26 mouse cellular contexts compared by ENCODE assay signal in the genomic region with DNA sequence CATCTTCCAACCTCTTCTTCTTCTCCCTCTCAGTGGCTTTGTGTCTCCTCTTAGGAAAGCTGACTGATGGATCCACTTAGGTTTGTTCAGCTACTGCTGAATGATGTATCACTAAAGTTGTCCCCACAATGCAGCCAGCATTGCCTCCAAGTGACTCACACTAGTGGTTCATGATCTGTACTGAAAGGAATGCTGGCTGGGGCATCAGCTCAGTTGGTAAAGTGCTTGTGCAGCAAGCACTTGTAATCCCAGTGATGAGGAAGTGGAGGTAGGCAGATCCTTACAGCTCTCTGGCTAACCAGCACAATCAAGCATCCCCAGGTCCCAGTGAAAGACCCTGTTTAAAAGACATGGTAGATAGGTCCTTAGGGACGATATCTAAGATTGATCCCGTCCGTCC.
DNase-seq lines count a peak whose midpoint lies in the region; ATAC-seq and TF ChIP-seq lines count a peak whose summit lies in the region.
"Had no signal": no experiment of that assay in that cellular context is flagged by ENCODE, and none has a peak within 500 bp of the region (broad histone marks: within the 10 kb centered on the region; RNA-seq: fewer than 3 reads in every experiment).

No protein-coding gene starts in this region.

- no peak overlapping the region for H3K4me3 ChIP-seq in heart, postnatal 0 days (ENCODE audit: low read depth, low read length)
- no peak overlapping the region for H3K4me3 ChIP-seq in heart, embryonic 10.5 days
- H3K4me3 ChIP-seq in C2C12 (ENCODE audit: insufficient read depth, poor library complexity, severe bottlenecking): no peak overlapping the region
- H3K4me3 ChIP-seq: embryonic facial prominence, embryonic 15.5 days; forebrain, embryonic 10.5 days; intestine, embryonic 15.5 days; layer of hippocampus, adult 2 months; limb, embryonic 12.5 days; neural tube, embryonic 15.5 days had no signal

- WGBS in heart, postnatal 0 days: 77% methylated on average over 3 of the region's 3 CpGs
- 87% methylated on average over 3 of the region's 3 CpGs for WGBS in heart, embryonic 10.5 days

- ATAC-seq in heart, postnatal 0 days (ENCODE audit: insufficient read depth, low read depth): peak; percentile 81
- ATAC-seq: hindbrain, embryonic 16.5 days; intestine, embryonic 15.5 days; liver, postnatal 0 days had no signal

- no peaks in the 10 kb centered on the region for H3K27me3 ChIP-seq in heart, postnatal 0 days (ENCODE audit: control insufficient read depth, insufficient read depth, low read length)
- H3K27me3 ChIP-seq in heart, embryonic 10.5 days (ENCODE audit: insufficient read depth, poor library complexity, severe bottlenecking): no peaks in the 10 kb centered on the region
- H3K27me3 ChIP-seq in C2C12 (ENCODE audit: control insufficient read depth, insufficient read depth, insufficient read length): peaks cover 3% of the 10 kb centered on the region
- H3K27me3 ChIP-seq: embryonic facial prominence, embryonic 15.5 days; intestine, embryonic 15.5 days; limb, embryonic 12.5 days; neural tube, embryonic 15.5 days had no signal

- H3K4me1 ChIP-seq in heart, postnatal 0 days (ENCODE audit: control insufficient read depth, insufficient read depth): no peaks in the 10 kb centered on the region
- 0 out of 2 replicates have a peak, but pooled peaks cover 3% of the 10 kb centered on the region for H3K4me1 ChIP-seq in heart, embryonic 10.5 days
- H3K4me1 ChIP-seq: forebrain, embryonic 10.5 days; intestine, embryonic 15.5 days; limb, embryonic 12.5 days; neural tube, embryonic 15.5 days had no signal

- H3K9me3 ChIP-seq in heart, postnatal 0 days (replicated peaks; ENCODE audit: control insufficient read depth, low read length): no peaks in the 10 kb centered on the region
- H3K9me3 ChIP-seq in heart, embryonic 10.5 days: no peaks in the 10 kb centered on the region
- H3K9me3 ChIP-seq: forebrain, embryonic 10.5 days; intestine, embryonic 15.5 days; neural tube, embryonic 15.5 days had no signal

- TF ChIP-seq CTCF in heart, postnatal 0 days (IDR thresholded peaks at IDR 0.05; ENCODE audit: low read depth): no peak
- no peak for TF ChIP-seq CTCF in C2C12 (IDR thresholded peaks at IDR 0.05; ENCODE audit: control insufficient read depth, insufficient read depth, insufficient read length)

- no peak overlapping the region for H3K4me2 ChIP-seq in heart, postnatal 0 days (ENCODE audit: low read depth, low read length)
- H3K4me2 ChIP-seq: embryonic facial prominence, embryonic 15.5 days; heart, embryonic 11.5 days; intestine, embryonic 15.5 days; limb, embryonic 12.5 days; liver, embryonic 11.5 days; midbrain, embryonic 11.5 days; neural tube, embryonic 15.5 days had no signal

- H3K79me3 ChIP-seq in C2C12 (ENCODE audit: low read depth): no peaks in the 10 kb centered on the region

- no peak overlapping the region for H3K9ac ChIP-seq in heart, postnatal 0 days (replicated peaks; ENCODE audit: low read depth, low read length)
- H3K9ac ChIP-seq: embryonic facial prominence, embryonic 15.5 days; intestine, embryonic 15.5 days; limb, embryonic 12.5 days; liver, postnatal 0 days; neural tube, embryonic 15.5 days had no signal

- no peak for TF ChIP-seq EP300 in heart, postnatal 0 days (IDR thresholded peaks at IDR 0.05; ENCODE audit: low read depth)

- H3K36me3 ChIP-seq in heart, postnatal 0 days (replicated peaks; ENCODE audit: control insufficient read depth, insufficient read depth, low read length): peaks cover 57% of the 10 kb centered on the region
- H3K36me3 ChIP-seq in heart, embryonic 10.5 days: peaks cover 63% of the 10 kb centered on the region
- H3K36me3 ChIP-seq in C2C12 (ENCODE audit: control insufficient read depth, insufficient read depth): no peaks in the 10 kb centered on the region
- H3K36me3 ChIP-seq: forebrain, embryonic 10.5 days; G1E; intestine, embryonic 15.5 days had no signal

- peak; percentile 28 for DNase-seq in adrenal gland, adult 8-10 months
- no peak for DNase-seq in adrenal gland, postnatal 4 days (ENCODE audit: low spot score in 2 of 2)
- DNase-seq in heart, postnatal 0 days (ENCODE audit: low spot score): peak; percentile 39
- no peak for DNase-seq in heart, embryonic 10.5 days (ENCODE audit: low spot score)
- peak; percentile 25 for DNase-seq in brain, adult 2 months (ENCODE audit: low read depth, low spot score)
- DNase-seq in kidney, postnatal 25 days: no peak
- no peak for DNase-seq in kidney, postnatal 10 days
- DNase-seq: cerebellum, adult 11 months; cerebellum, adult 9-11 months; gastrocnemius, postnatal 36 days; kidney, adult 8-10 months; kidney, postnatal 14 days; liver, postnatal 0 days; right cerebral cortex, adult 18-20 months had no signal

- H3K79me2 ChIP-seq in C2C12 (ENCODE audit: control insufficient read depth, insufficient read depth): no peaks in the 10 kb centered on the region

- no peak overlapping the region for H3ac ChIP-seq in C2C12 (ENCODE audit: control insufficient read depth, insufficient read length, low read depth)

- H3K27ac ChIP-seq in heart, postnatal 0 days (ENCODE audit: low read depth): peak overlapping the region; percentile 30; the same call in 1 of the 2 replicates
- H3K27ac ChIP-seq in heart, embryonic 10.5 days: no peak overlapping the region
- H3K27ac ChIP-seq: embryonic facial prominence, embryonic 15.5 days; forebrain, embryonic 10.5 days; intestine, embryonic 15.5 days; layer of hippocampus, adult 2 months; limb, embryonic 12.5 days; neural tube, embryonic 15.5 days had no signal

TF ChIP-seq in C2C12, 6 proteins besides CTCF, POLR2A, EP300 and RAD21:
- TF ChIP-seq MAX (IDR thresholded peaks at IDR 0.05) (no peak), USF1 (IDR thresholded peaks at IDR 0.05; ENCODE audit: low read depth) (no peak), CEBPB (IDR thresholded peaks at IDR 0.05; ENCODE audit: low read depth) (no peak), FOSL1 (IDR thresholded peaks at IDR 0.05; ENCODE audit: insufficient read depth, low read length, poor library complexity, severe bottlenecking) (peak; percentile 82)

Comparison
In these comparisons a context has a peak if more than half of its experiments do, and no peak if none do; other contexts are left out.
1. DNase-seq: peak in adrenal gland, adult 8-10 months (single experiment), heart, postnatal 0 days (single experiment) and brain, adult 2 months (single experiment); none in adrenal gland, postnatal 4 days (0 of 2), heart, embryonic 10.5 days (single experiment), kidney, postnatal 25 days (0 of 2) and kidney, postnatal 10 days (single experiment).